Mouse (Mus musculus) neural tube, embryonic 11.5 days (tissue): ENCODE measurements around the gene Uchl5. TPM values are rescaled to one million over a fixed set of nuclear protein-coding genes. Genes with fewer than 3 reads are reported as not detected.

ENCODE experiments used
- ATAC-seq: fragments of 200-750 bp; cut with Nextera tagmentation; 2 replicates; pipeline ENCODE4 v1.8.0; 2017; ENCODE audit warnings: moderate number of reproducible peaks, mild to moderate bottlenecking, moderate TSS enrichment, moderate library complexity; ENCODE audit not compliant: insufficient read depth, low FRiP score, low TSS enrichment
- DNase-seq: peaks from one replicate; pipeline ENCODE4 v3.0.0-alpha.2; 2015; ENCODE audit warnings: low spot score
- H3K27ac ChIP-seq: fragments of 300-500 bp; sonication (generic); 2 replicates; pipeline ENCODE4 v1.5.1; 2014; ENCODE audit warnings: low read depth, mild to moderate bottlenecking, low read length
- H3K27me3 ChIP-seq: fragments of 300-500 bp; sonication (generic); 2 replicates; pipeline ENCODE4 v1.6.1; 2014; ENCODE audit warnings: mild to moderate bottlenecking, low read length, mixed read lengths; ENCODE audit not compliant: control insufficient read depth, insufficient read depth
- H3K36me3 ChIP-seq: fragments of 300-500 bp; sonication (generic); 2 replicates; pipeline ENCODE4 v1.6.1; 2014; ENCODE audit warnings: mild to moderate bottlenecking, low read length, moderate library complexity, mixed read lengths; ENCODE audit not compliant: control insufficient read depth, insufficient read depth
- H3K4me1 ChIP-seq: fragments of 300-500 bp; sonication (generic); 2 replicates; pipeline ENCODE4 v1.6.1; 2014; ENCODE audit warnings: low read length, mixed read lengths; ENCODE audit not compliant: control insufficient read depth, insufficient read depth
- H3K4me2 ChIP-seq: fragments of 300-500 bp; sonication (generic); 2 replicates; pipeline ENCODE4 v1.6.1; 2014; ENCODE audit warnings: low read depth, mild to moderate bottlenecking, moderate library complexity
- H3K4me3 ChIP-seq: fragments of 300-500 bp; sonication (generic); 2 replicates; pipeline ENCODE4 v1.5.1; 2014; ENCODE audit warnings: low read depth, low read length
- H3K9ac ChIP-seq: fragments of 300-500 bp; sonication (generic); 2 replicates; pipeline ENCODE4 v1.6.1; 2014; ENCODE audit warnings: mild to moderate bottlenecking, low read length
- H3K9me3 ChIP-seq: fragments of 300-500 bp; sonication (generic); 2 replicates; pipeline ENCODE4 v1.6.1; 2016; ENCODE audit warnings: low read length; ENCODE audit not compliant: control insufficient read depth
- WGBS: fragments of 180-500 bp; shearing (Covaris S2); extraction: QIAGEN DNeasy Blood & Tissue Kit; methylation state at CpG from one replicate; pipeline ENCODE4 v1.1.7; 2014; 5-methylcytosine and 5-hydroxymethylcytosine counted together
- polyA plus RNA-seq: library from polyadenylated mRNA; unstranded; fragments of >200 nt; fragmentation: Nextera tagmentation; extraction: Ambion mirVana; gene quantifications from 2 replicates; pipeline ENCODE4 v1.2.1, GENCODE M21; 2014

The Uchl5 gene
- polyA plus RNA-seq, 1 experiment from 2014 or later = 74.4 TPM

DNA sequence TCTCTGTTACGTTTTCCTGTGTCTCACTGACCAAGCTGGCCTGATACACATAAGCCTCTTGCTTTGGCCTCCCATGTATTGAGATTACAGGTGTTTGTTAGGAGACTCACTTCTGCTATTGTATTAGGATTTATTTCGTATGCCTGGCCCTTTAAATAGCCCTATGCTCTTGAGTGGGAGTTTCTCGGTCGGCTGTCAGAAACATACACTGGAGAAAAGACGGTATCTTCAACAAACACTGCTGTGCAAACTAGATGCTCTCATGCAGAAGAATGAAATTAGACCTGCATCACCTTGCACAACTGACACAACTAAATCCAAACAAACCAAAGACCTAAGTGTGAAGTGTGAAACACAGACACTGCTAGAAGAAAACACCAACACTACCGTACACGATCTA lies 4.0 kb upstream of the Uchl5 start:
- H3K9me3 ChIP-seq = no peaks in the 10 kb centered on the region
- H3K36me3 ChIP-seq = no peaks in the 10 kb centered on the region
- H3K4me2 ChIP-seq = no peak overlapping the region
- no peak overlapping the region for H3K4me3 ChIP-seq
- DNase-seq = no peak
- no peak overlapping the region for H3K9ac ChIP-seq
- no peak overlapping the region for H3K27ac ChIP-seq
- H3K4me1 ChIP-seq = no peaks in the 10 kb centered on the region
- ATAC-seq = no peak
- no peaks in the 10 kb centered on the region for H3K27me3 ChIP-seq
- 85% methylated on average over 7 of the region's 7 CpGs for WGBS

DNA sequence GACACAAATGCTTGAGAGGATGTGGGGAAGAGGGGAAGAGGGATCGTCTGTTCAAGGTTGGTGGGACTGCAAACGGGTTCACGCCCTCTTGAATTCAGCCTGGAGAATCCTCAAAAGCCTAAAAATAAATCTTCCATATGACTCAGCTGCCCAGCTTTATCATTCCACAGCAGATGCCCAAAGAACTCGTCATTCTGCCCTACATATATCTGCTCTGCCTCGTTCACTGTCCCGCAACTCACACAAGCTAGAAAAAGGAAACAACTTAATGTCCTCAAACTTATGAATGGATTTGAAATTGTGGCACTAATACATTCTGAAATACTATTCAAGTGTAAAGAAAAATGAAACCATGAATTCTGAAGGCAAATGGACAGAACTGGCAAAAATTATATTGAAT lies 3.2 kb upstream of the Uchl5 start:
- no peaks in the 10 kb centered on the region for H3K9me3 ChIP-seq
- H3K4me1 ChIP-seq = peaks cover 5% of the 10 kb centered on the region; the same call in 1 of the 2 replicates
- no peak for ATAC-seq
- WGBS = 79% methylated on average over 6 of the region's 6 CpGs
- no peak overlapping the region for H3K4me3 ChIP-seq
- no peaks in the 10 kb centered on the region for H3K36me3 ChIP-seq
- no peak overlapping the region for H3K4me2 ChIP-seq
- no peaks in the 10 kb centered on the region for H3K27me3 ChIP-seq
- H3K9ac ChIP-seq = no peak overlapping the region
- DNase-seq = no peak
- H3K27ac ChIP-seq = no peak overlapping the region

GRCm38 (mm10) chr1:143777558-143778218 lies 616 bp downstream of the Uchl5 start:
- peak overlapping the region; percentile 86 for H3K4me3 ChIP-seq
- peak overlapping the region; percentile 90 for H3K4me2 ChIP-seq
- peaks cover 5% of the 10 kb centered on the region; the same call in 1 of the 2 replicates for H3K4me1 ChIP-seq
- H3K27me3 ChIP-seq = no peaks in the 10 kb centered on the region
- DNase-seq (no peak), ATAC-seq (peak; percentile 49)
- peak overlapping the region; percentile 83 for H3K9ac ChIP-seq
- no peaks in the 10 kb centered on the region for H3K9me3 ChIP-seq
- WGBS = under 1% methylated on average over 39 of the region's 39 CpGs
- peak overlapping the region; percentile 67 for H3K27ac ChIP-seq
- H3K36me3 ChIP-seq = no peaks in the 10 kb centered on the region

DNA sequence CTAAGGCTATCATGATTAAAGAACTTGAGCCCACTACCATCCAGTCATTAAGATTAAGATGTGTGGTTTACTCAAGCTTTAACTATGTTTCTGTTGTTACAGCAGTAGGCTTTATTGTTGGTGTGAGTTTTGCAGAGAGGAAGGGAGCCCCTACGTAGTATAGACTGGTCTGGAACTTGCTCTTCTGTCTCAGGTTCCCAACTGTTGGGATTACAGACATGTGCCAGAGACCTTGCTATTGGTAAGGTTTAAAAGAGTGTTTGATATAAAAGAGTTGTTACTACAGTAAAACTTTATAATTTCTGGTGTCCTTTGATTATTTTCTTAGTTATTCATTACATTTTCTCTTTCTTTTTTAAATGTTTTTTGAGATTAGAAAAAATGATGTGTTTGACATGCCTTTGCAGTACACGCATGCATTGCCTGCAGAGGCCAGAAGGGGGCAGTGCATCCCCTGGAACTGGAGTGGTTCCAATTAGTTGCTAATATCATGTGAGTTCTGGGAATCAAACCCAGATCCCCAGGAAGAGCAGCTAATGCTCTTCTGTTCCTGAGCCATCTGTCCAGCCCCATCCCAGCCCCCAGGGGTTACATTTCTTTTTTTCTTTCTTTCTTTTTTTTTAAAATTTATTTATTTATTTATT lies 11.6 kb downstream of the Uchl5 start:
- H3K36me3 ChIP-seq = no peaks in the 10 kb centered on the region

DNA sequence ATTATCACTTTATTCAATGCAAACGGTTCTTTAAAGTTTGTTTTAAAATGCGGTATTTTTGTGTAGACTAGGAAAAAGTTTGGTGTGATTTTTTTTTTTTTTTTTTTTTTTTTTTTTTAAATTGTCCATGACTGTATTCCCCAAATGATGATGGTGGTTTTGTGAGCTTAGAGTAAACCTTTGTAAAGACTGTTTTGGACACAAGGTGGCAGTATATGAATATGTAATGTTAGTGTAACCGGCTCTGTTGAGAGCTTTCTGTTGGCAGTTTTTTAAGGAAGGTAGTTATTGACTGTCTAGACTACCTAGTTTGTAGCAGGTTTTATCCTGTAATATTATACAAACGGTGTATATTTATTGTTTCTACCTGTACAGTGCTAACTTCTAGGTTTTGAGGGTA lies 26.5 kb downstream of the Uchl5 start:
- no peaks in the 10 kb centered on the region for H3K36me3 ChIP-seq
- no peak for DNase-seq
- no peak overlapping the region for H3K27ac ChIP-seq
- no peak overlapping the region for H3K9ac ChIP-seq
- WGBS = 46% methylated on average over 4 of the region's 4 CpGs
- H3K4me3 ChIP-seq = no peak overlapping the region
- H3K4me2 ChIP-seq = no peak overlapping the region
- ATAC-seq = peak; percentile 71
- no peaks in the 10 kb centered on the region for H3K27me3 ChIP-seq
- no peaks in the 10 kb centered on the region for H3K9me3 ChIP-seq
- no peaks in the 10 kb centered on the region for H3K4me1 ChIP-seq

More for the DNA sequence above, 11.6 kb downstream of the Uchl5 start:
- Histone ChIP-seq H3K27ac (no peak overlapping the region), H3K4me3 (no peak overlapping the region), H3K27me3 (no peaks in the 10 kb centered on the region), H3K9me3 (no peaks in the 10 kb centered on the region), H3K4me2 (no peak overlapping the region), H3K4me1 (no peaks in the 10 kb centered on the region), H3K9ac (no peak overlapping the region)
- no peak for ATAC-seq
- 75% methylated on average over 2 of the region's 2 CpGs for WGBS
- DNase-seq = peak; percentile 27

DNA sequence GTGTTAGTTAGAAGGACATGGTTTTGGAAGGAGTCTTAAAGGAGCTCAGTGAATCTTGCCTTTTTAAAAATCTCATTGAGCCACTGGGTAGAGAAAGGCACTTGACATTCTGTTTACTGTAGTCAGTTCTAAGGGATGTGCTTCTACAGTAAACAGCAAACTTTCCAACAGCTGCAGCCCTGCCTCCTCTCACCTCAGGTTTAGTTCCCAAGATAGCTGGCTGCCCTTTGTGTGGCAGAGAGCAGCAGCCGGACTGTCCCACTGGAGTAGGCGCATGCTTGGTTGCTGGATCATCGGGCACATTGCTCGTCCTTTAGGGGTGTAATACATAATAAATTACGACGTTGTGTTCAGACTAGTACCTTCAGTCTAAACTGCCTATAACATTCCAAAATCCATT lies 32.0 kb downstream of the Uchl5 start:
- 84% methylated on average over 6 of the region's 6 CpGs for WGBS
- H3K4me3 ChIP-seq = no peak overlapping the region
- no peak for DNase-seq
- H3K9ac ChIP-seq = no peak overlapping the region
- no peaks in the 10 kb centered on the region for H3K4me1 ChIP-seq
- ATAC-seq = no peak
- no peak overlapping the region for H3K27ac ChIP-seq
- H3K4me2 ChIP-seq = no peak overlapping the region
- H3K36me3 ChIP-seq = no peaks in the 10 kb centered on the region
- H3K27me3 ChIP-seq = no peaks in the 10 kb centered on the region
- H3K9me3 ChIP-seq = no peaks in the 10 kb centered on the region

GRCm38 (mm10) chr1:143813676-143814360 lies 36.7 kb downstream of the Uchl5 start:
- Histone ChIP-seq H3K4me3 (no peak overlapping the region), H3K9ac (no peak overlapping the region), H3K36me3 (no peaks in the 10 kb centered on the region), H3K27me3 (no peaks in the 10 kb centered on the region), H3K4me1 (no peaks in the 10 kb centered on the region), H3K9me3 (no peaks in the 10 kb centered on the region), H3K4me2 (no peak overlapping the region), H3K27ac (no peak overlapping the region)
- 49% methylated on average over 7 of the region's 7 CpGs for WGBS
- peak; percentile 86 for ATAC-seq
- peak; percentile 77 for DNase-seq

GRCm38 (mm10) chr1:143820096-143820877 lies 43.2 kb downstream of the Uchl5 start:
- Histone ChIP-seq H3K4me2 (no peak overlapping the region), H3K27ac (no peak overlapping the region), H3K4me3 (no peak overlapping the region), H3K4me1 (no peaks in the 10 kb centered on the region), H3K9me3 (no peaks in the 10 kb centered on the region), H3K36me3 (no peaks in the 10 kb centered on the region), H3K9ac (no peak overlapping the region), H3K27me3 (no peaks in the 10 kb centered on the region)
- DNase-seq (no peak), ATAC-seq (peak; percentile 82)
- 74% methylated on average over 2 of the region's 2 CpGs for WGBS
